Mouse (Mus musculus) lung, embryonic 16.5 days (tissue): ENCODE measurements around the gene Jund. TPM values are rescaled to one million over a fixed set of nuclear protein-coding genes. Genes with fewer than 3 reads are reported as not detected.

Experiments used
- ATAC-seq: fragments of 200-750 bp; cut with Nextera tagmentation; 2 replicates; pipeline ENCODE4 v1.8.0; 2017; ENCODE audit warnings: low read depth, mild to moderate bottlenecking, moderate library complexity
- H3K27ac ChIP-seq: fragments of 300-500 bp; sonication (generic); 2 replicates; pipeline ENCODE4 v1.5.1; 2014; ENCODE audit warnings: mild to moderate bottlenecking, control low read depth, low read length
- H3K27me3 ChIP-seq: fragments of 300-500 bp; sonication (generic); 2 replicates; pipeline ENCODE4 v1.6.1; 2014; ENCODE audit warnings: low read depth, low read length, mixed read lengths; ENCODE audit not compliant: control insufficient read depth, insufficient read depth
- H3K36me3 ChIP-seq: fragments of 300-500 bp; sonication (generic); 2 replicates; pipeline ENCODE4 v1.6.1; 2014; ENCODE audit warnings: low read length; ENCODE audit not compliant: control insufficient read depth, insufficient read depth
- H3K4me1 ChIP-seq: fragments of 300-500 bp; sonication (generic); replicated peaks from 2 replicates; pipeline ENCODE4 v1.6.1; 2014; ENCODE audit warnings: low read length, mixed read lengths; ENCODE audit not compliant: control insufficient read depth, insufficient read depth
- H3K4me2 ChIP-seq: fragments of 300-500 bp; sonication (generic); 2 replicates; pipeline ENCODE4 v1.6.1; 2014; ENCODE audit warnings: low read depth, low read length, control low read depth
- H3K4me3 ChIP-seq: fragments of 300-500 bp; sonication (generic); 2 replicates; pipeline ENCODE4 v1.5.1; 2014; ENCODE audit warnings: mild to moderate bottlenecking, low read length, control low read depth
- H3K9ac ChIP-seq: fragments of 300-500 bp; sonication (generic); 2 replicates; pipeline ENCODE4 v1.6.1; 2014; ENCODE audit warnings: low read length, control low read depth
- H3K9me3 ChIP-seq: fragments of 300-500 bp; sonication (generic); 2 replicates; pipeline ENCODE4 v1.6.1; 2016; ENCODE audit warnings: low read length; ENCODE audit not compliant: control insufficient read depth
- WGBS: fragments of 180-500 bp; shearing (Covaris S2); extraction: QIAGEN DNeasy Blood & Tissue Kit; methylation state at CpG from one replicate; pipeline ENCODE4 v1.1.7; 2014; 5-methylcytosine and 5-hydroxymethylcytosine counted together
- polyA plus RNA-seq: library from polyadenylated mRNA; unstranded; fragments of >200 nt; fragmentation: Nextera tagmentation; extraction: Ambion mirVana; gene quantifications from 2 replicates; pipeline ENCODE4 v1.2.1, GENCODE M21; 2015

Gene Jund
- polyA plus RNA-seq, 1 experiment from 2014 or later = 28.8 TPM

DNA sequence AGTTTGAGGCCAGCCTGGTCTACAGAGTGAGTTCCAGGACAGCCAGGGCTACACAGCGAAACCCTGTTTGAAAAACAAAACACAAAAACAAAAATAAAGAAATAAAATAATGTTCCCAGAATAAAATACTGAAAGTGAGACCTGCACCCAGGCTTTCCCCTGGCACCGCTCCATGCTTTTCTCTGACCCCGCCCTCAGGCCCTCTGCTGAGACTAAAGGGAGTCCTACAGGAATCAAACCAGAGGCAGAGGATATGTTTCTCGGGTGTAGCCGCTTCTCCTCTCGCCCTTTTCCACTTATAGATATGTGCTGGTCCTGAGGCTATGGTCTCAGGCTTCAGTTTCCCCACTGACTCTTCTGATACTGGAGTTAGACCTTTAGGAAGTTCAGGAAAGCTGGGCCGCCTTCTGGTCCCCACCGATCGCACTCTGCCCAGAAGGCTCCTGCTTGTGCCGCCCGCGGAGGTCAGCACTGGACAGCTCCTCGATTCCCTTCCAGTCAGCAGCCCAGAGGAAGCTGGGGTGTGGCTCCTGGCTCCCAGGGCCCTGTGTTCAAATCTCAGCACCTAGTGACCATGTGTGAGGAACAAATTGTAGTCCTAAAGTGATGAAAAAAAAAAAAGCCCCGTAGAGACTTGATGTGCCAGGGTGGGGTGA lies 27.2 kb downstream of the Jund start:
- Histone ChIP-seq H3K36me3 (no peaks in the 10 kb centered on the region), H3K4me2 (no peak overlapping the region), H3K9me3 (no peaks in the 10 kb centered on the region), H3K9ac (no peak overlapping the region), H3K4me3 (no peak overlapping the region), H3K27me3 (peaks cover 23% of the 10 kb centered on the region), H3K27ac (no peak overlapping the region), H3K4me1 (peaks cover 4% of the 10 kb centered on the region; the same call in 1 of the 2 replicates)
- no peak for ATAC-seq
- WGBS = 21% methylated on average over 14 of the region's 14 CpGs

DNA sequence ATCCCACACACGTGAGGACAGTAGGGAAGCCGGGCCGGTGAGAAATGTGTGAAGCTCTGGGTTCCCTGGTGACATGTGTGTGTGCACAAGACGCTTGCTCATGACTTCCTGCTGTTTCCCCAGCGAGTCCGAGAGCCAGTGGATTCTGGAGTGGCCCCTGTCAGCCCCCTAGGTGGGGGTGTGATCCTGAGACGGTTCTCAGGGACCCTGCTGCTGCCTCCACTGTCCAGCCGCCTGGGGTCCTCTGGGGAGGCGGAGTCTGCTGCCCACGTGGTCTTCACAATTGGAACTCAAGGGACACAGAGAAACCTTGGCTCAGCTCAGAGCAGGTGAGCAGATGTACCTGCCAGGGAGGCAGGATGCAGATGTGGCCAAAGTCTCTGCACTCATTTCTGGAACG lies 28.0 kb downstream of the Jund start:
- Histone ChIP-seq H3K36me3 (no peaks in the 10 kb centered on the region), H3K4me2 (no peak overlapping the region), H3K4me3 (no peak overlapping the region), H3K9ac (no peak overlapping the region), H3K4me1 (peaks cover 4% of the 10 kb centered on the region; the same call in 1 of the 2 replicates), H3K27ac (no peak overlapping the region), H3K27me3 (peaks cover 23% of the 10 kb centered on the region), H3K9me3 (no peaks in the 10 kb centered on the region)
- ATAC-seq = no peak
- WGBS = 35% methylated on average over 11 of the region's 11 CpGs

GRCm38 (mm10) chr8:70729808-70730475 lies 31.2 kb downstream of the Jund start:
- peak; percentile 36; the same call in 1 of the 2 replicates for ATAC-seq
- 2% methylated on average over 34 of the region's 34 CpGs for WGBS
- peaks cover 4% of the 10 kb centered on the region; the same call in 1 of the 2 replicates for H3K4me1 ChIP-seq
- H3K36me3 ChIP-seq = no peaks in the 10 kb centered on the region
- H3K9ac ChIP-seq = peak overlapping the region; percentile 55
- peaks cover 23% of the 10 kb centered on the region for H3K27me3 ChIP-seq
- H3K4me2 ChIP-seq = peak overlapping the region; percentile 57
- no peak overlapping the region for H3K27ac ChIP-seq
- peak overlapping the region; percentile 41 for H3K4me3 ChIP-seq
- H3K9me3 ChIP-seq = no peaks in the 10 kb centered on the region

GRCm38 (mm10) chr8:70730956-70731355 lies 32.2 kb downstream of the Jund start:
- H3K9me3 ChIP-seq = no peaks in the 10 kb centered on the region
- no peak overlapping the region for H3K27ac ChIP-seq
- H3K4me1 ChIP-seq = peaks cover 4% of the 10 kb centered on the region; the same call in 1 of the 2 replicates
- H3K27me3 ChIP-seq = peaks cover 23% of the 10 kb centered on the region
- no peak overlapping the region for H3K4me3 ChIP-seq
- 75% methylated on average over 4 of the region's 4 CpGs for WGBS
- H3K4me2 ChIP-seq = no peak overlapping the region
- ATAC-seq = no peak
- H3K9ac ChIP-seq = no peak overlapping the region
- H3K36me3 ChIP-seq = no peaks in the 10 kb centered on the region

GRCm38 (mm10) chr8:70737705-70738104 lies 39.0 kb downstream of the Jund start:
- Histone ChIP-seq H3K9ac (no peak overlapping the region), H3K27me3 (peaks cover 13% of the 10 kb centered on the region), H3K4me1 (no peaks in the 10 kb centered on the region), H3K9me3 (no peaks in the 10 kb centered on the region), H3K4me2 (no peak overlapping the region), H3K36me3 (no peaks in the 10 kb centered on the region), H3K27ac (no peak overlapping the region), H3K4me3 (no peak overlapping the region)
- ATAC-seq = no peak
- WGBS = 48% methylated on average over 5 of the region's 5 CpGs

DNA sequence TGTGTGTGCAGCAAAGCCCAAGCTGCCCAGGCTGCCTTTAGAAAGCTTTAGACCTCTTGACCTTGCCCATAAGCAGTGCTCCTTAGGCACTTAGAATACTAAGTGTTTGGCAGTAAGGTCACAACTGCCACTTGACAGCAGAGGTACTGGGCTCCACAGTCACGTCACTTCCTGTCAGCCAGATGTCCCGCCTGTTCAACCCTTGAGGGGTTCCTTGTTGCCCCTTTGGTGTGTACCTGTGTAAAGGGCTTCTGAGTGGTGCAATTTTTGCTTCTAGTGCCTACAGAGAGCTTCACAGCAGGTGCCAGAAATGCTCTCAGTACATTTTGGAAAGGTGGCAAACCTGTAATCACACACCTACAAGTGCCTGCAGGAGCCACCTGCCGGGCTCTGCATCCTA lies 39.5 kb downstream of the Jund start:
- peaks cover 18% of the 10 kb centered on the region for H3K27me3 ChIP-seq
- 0 out of 2 replicates have a peak overlapping the region, but pooled peaks have one; percentile 17 for H3K27ac ChIP-seq
- H3K4me1 ChIP-seq = 0 out of 2 replicates have a peak, but pooled peaks cover 2% of the 10 kb centered on the region
- H3K36me3 ChIP-seq = no peaks in the 10 kb centered on the region
- no peak overlapping the region for H3K4me3 ChIP-seq
- H3K9me3 ChIP-seq = no peaks in the 10 kb centered on the region
- H3K4me2 ChIP-seq = no peak overlapping the region
- peak; percentile 74 for ATAC-seq
- 25% methylated on average over 3 of the region's 3 CpGs for WGBS
- H3K9ac ChIP-seq = no peak overlapping the region

DNA sequence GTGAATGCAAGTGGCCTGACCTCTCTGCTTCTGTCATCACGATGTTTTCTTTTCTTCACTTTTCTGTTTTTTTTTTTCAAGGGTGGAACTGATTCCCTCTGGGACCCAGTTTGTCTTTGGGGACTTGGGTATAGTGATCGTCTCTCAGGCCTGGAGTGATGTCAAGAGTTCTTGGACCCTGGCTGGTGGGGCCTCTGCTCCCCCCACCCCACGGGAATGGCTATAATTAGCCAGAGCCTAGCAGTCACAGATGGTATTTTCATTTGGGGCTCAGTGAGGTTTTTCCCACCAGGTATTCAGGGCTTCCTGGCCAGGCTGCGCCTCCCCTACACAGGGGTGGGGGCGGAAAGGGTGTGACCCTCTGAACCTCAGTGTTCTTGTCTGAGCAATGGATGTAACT lies 42.9 kb downstream of the Jund start:
- WGBS = 51% methylated on average over 5 of the region's 5 CpGs
- peaks cover 52% of the 10 kb centered on the region for H3K27me3 ChIP-seq
- H3K9ac ChIP-seq = no peak overlapping the region
- H3K27ac ChIP-seq = no peak overlapping the region
- H3K4me1 ChIP-seq = peaks cover 11% of the 10 kb centered on the region
- no peaks in the 10 kb centered on the region for H3K9me3 ChIP-seq
- no peaks in the 10 kb centered on the region for H3K36me3 ChIP-seq
- H3K4me3 ChIP-seq = no peak overlapping the region
- no peak for ATAC-seq
- H3K4me2 ChIP-seq = no peak overlapping the region

DNA sequence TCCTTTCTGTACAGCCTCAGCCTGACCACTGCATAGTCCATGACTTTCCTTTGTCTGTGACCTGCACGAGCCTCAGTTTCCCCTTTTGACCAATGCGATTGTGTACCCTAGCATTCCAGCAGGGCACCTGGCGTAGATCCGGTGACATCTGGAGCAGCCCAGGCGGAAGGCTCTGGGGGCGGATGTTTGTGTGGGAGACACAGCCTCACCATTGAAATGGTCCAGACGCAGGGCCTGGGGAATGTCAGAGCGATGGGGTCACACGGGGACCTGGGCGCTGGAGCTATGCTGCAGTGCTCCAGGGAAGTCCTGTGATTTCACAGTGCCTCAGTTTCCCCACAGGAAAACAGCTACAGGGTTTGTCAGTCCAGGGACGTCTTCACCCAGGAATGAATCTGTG lies 43.4 kb downstream of the Jund start:
- Histone ChIP-seq H3K4me2 (no peak overlapping the region), H3K27me3 (peaks cover 56% of the 10 kb centered on the region), H3K27ac (no peak overlapping the region), H3K9me3 (no peaks in the 10 kb centered on the region), H3K9ac (no peak overlapping the region), H3K36me3 (no peaks in the 10 kb centered on the region), H3K4me1 (peaks cover 11% of the 10 kb centered on the region), H3K4me3 (no peak overlapping the region)
- ATAC-seq = no peak
- WGBS = 62% methylated on average over 11 of the region's 11 CpGs

GRCm38 (mm10) chr8:70742981-70743655 lies 44.4 kb downstream of the Jund start:
- H3K36me3 ChIP-seq = no peaks in the 10 kb centered on the region
- WGBS = 4% methylated on average over 38 of the region's 38 CpGs
- H3K27me3 ChIP-seq = peaks cover 64% of the 10 kb centered on the region
- peaks cover 11% of the 10 kb centered on the region for H3K4me1 ChIP-seq
- no peak overlapping the region for H3K4me2 ChIP-seq
- no peak overlapping the region for H3K9ac ChIP-seq
- no peak overlapping the region for H3K27ac ChIP-seq
- no peak overlapping the region for H3K4me3 ChIP-seq
- H3K9me3 ChIP-seq = no peaks in the 10 kb centered on the region
- 0 out of 2 replicates have a peak, but pooled peaks have one; percentile 11 for ATAC-seq
